In the genomic region with DNA sequence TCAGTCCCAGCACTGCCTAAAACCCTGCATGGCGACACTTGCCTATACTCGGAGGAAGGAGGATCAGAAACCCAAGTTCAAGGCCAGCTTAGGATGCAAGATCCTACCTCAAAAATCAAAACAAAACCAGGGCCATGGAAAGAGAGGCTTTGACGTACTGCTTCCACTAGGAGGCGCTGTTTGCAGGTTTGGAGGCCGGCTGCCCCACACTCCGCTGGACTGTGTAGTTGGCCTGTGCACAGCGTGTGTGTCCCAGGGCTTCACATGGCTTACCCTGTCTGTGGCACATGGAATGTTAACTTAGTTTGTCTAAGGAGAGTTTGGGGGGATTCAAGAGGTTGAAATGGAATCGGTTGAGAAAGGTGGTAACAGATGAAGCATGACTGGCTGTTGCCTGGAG, we compare ENCODE assay signal across 8 mouse cellular contexts. TPM values are rescaled to one million over a fixed set of nuclear protein-coding genes. Genes with fewer than 3 reads are reported as not detected.
DNase-seq lines count a peak whose midpoint lies in the region; ATAC-seq and TF ChIP-seq lines count a peak whose summit lies in the region.

No protein-coding gene starts in this region.

- intact Hi-C loops in left cerebral cortex, postnatal 4 days (cut with DNase I): no loop called here

- H3K27ac ChIP-seq in cerebellum, adult 2 months (ENCODE audit: insufficient read depth, low read length): no peak overlapping the region
- H3K27ac ChIP-seq in heart, postnatal 0 days (ENCODE audit: low read depth): no peak overlapping the region
- no peak overlapping the region for H3K27ac ChIP-seq in limb, embryonic 11.5 days (replicated peaks; ENCODE audit: low read depth, low read length)
- no peak overlapping the region for H3K27ac ChIP-seq in neural tube, embryonic 11.5 days (ENCODE audit: low read depth, low read length)

- peak; percentile 67 for ATAC-seq in heart, postnatal 0 days (ENCODE audit: insufficient read depth, low read depth)
- ATAC-seq in limb, embryonic 11.5 days (ENCODE audit: insufficient number of reproducible peaks, low FRiP score, low TSS enrichment, low read depth): 0 out of 2 replicates have a peak, but pooled peaks have one; percentile 54
- no peak for ATAC-seq in neural tube, embryonic 11.5 days (ENCODE audit: insufficient read depth, low FRiP score, low TSS enrichment)

- WGBS in cerebellum, adult 2 months: 15% methylated on average over 8 of the region's 8 CpGs
- WGBS in heart, postnatal 0 days: 16% methylated on average over 8 of the region's 8 CpGs
- 17% methylated on average over 8 of the region's 8 CpGs for WGBS in limb, embryonic 11.5 days
- 23% methylated on average over 8 of the region's 8 CpGs for WGBS in neural tube, embryonic 11.5 days

- H3K9me3 ChIP-seq in heart, postnatal 0 days (replicated peaks; ENCODE audit: control insufficient read depth, low read length): no peaks in the 10 kb centered on the region
- no peaks in the 10 kb centered on the region for H3K9me3 ChIP-seq in limb, embryonic 11.5 days (ENCODE audit: control insufficient read depth, low read length)
- no peaks in the 10 kb centered on the region for H3K9me3 ChIP-seq in neural tube, embryonic 11.5 days (ENCODE audit: control insufficient read depth, low read length)

- no peak overlapping the region for H3K4me2 ChIP-seq in heart, postnatal 0 days (ENCODE audit: low read depth, low read length)
- H3K4me2 ChIP-seq in limb, embryonic 11.5 days (ENCODE audit: low read depth, severe bottlenecking): no peak overlapping the region
- H3K4me2 ChIP-seq in neural tube, embryonic 11.5 days (ENCODE audit: low read depth): no peak overlapping the region

- no peak for TF ChIP-seq EP300 in heart, postnatal 0 days (IDR thresholded peaks at IDR 0.05; ENCODE audit: low read depth)

- H3K4me1 ChIP-seq in cerebellum, adult 2 months (ENCODE audit: control insufficient read depth, insufficient read depth, low read length): no peaks in the 10 kb centered on the region; the same call in 1 of the 2 replicates
- no peaks in the 10 kb centered on the region for H3K4me1 ChIP-seq in heart, postnatal 0 days (ENCODE audit: control insufficient read depth, insufficient read depth)
- H3K4me1 ChIP-seq in limb, embryonic 11.5 days (ENCODE audit: control insufficient read depth, insufficient read depth, low read length): no peaks in the 10 kb centered on the region
- no peaks in the 10 kb centered on the region for H3K4me1 ChIP-seq in neural tube, embryonic 11.5 days (ENCODE audit: control insufficient read depth, insufficient read depth, low read length)

- peak; percentile 78 for TF ChIP-seq CTCF in cerebellum, adult 2 months (IDR thresholded peaks at IDR 0.05; ENCODE audit: borderline replicate concordance, insufficient read depth, low read depth, low read length)
- peak; percentile 92 for TF ChIP-seq CTCF in heart, postnatal 0 days (IDR thresholded peaks at IDR 0.05; ENCODE audit: low read depth)

- TF ChIP-seq POLR2A in cerebellum, adult 2 months (IDR thresholded peaks at IDR 0.05; ENCODE audit: borderline replicate concordance, insufficient read depth, low read length): no peak

- peaks cover 45% of the 10 kb centered on the region for H3K36me3 ChIP-seq in heart, postnatal 0 days (replicated peaks; ENCODE audit: control insufficient read depth, insufficient read depth, low read length)
- H3K36me3 ChIP-seq in limb, embryonic 11.5 days (ENCODE audit: control insufficient read depth, insufficient read depth, low read length): no peaks in the 10 kb centered on the region
- no peaks in the 10 kb centered on the region for H3K36me3 ChIP-seq in neural tube, embryonic 11.5 days (ENCODE audit: control insufficient read depth, insufficient read depth, low read length)

- H3K9ac ChIP-seq in heart, postnatal 0 days (replicated peaks; ENCODE audit: low read depth, low read length): no peak overlapping the region
- H3K9ac ChIP-seq in limb, embryonic 11.5 days (ENCODE audit: low read length): no peak overlapping the region
- H3K9ac ChIP-seq in neural tube, embryonic 11.5 days (ENCODE audit: low read length): no peak overlapping the region

- no peak overlapping the region for H3K4me3 ChIP-seq in cerebellum, adult 2 months (replicated peaks; ENCODE audit: insufficient read depth, low read depth, low read length)
- no peak overlapping the region for H3K4me3 ChIP-seq in heart, postnatal 0 days (ENCODE audit: low read depth, low read length)
- H3K4me3 ChIP-seq in limb, embryonic 11.5 days (ENCODE audit: low read depth, low read length): no peak overlapping the region
- H3K4me3 ChIP-seq in neural tube, embryonic 11.5 days (ENCODE audit: low read depth, low read length): no peak overlapping the region

- H3K27me3 ChIP-seq in cerebellum, adult 2 months (ENCODE audit: control insufficient read depth, insufficient read depth, low read length): no peaks in the 10 kb centered on the region
- H3K27me3 ChIP-seq in heart, postnatal 0 days (ENCODE audit: control insufficient read depth, insufficient read depth, low read length): no peaks in the 10 kb centered on the region
- H3K27me3 ChIP-seq in limb, embryonic 11.5 days (ENCODE audit: control insufficient read depth, insufficient read depth, low read length): no peaks in the 10 kb centered on the region
- H3K27me3 ChIP-seq in neural tube, embryonic 11.5 days (ENCODE audit: control insufficient read depth, insufficient read depth, low read length): no peaks in the 10 kb centered on the region

- peak; percentile 69 for DNase-seq in left cerebral cortex, postnatal 4 days
- DNase-seq in left cerebral cortex, adult 11 months (ENCODE audit: low spot score): no peak
- DNase-seq in MN1 (ENCODE audit: low spot score): peak; percentile 48
- peak; percentile 33 to 58 for DNase-seq in cerebellum, adult 2 months
- peak; percentile 68 for DNase-seq in heart, postnatal 0 days (ENCODE audit: low spot score)
- peak; percentile 81 for DNase-seq in limb, embryonic 11.5 days (ENCODE audit: low spot score)
- peak; percentile 76 for DNase-seq in neural tube, embryonic 11.5 days (ENCODE audit: low spot score)
- peak; percentile 86 for DNase-seq in thymus, postnatal 4 days

RNA-seq across cellular contexts. Expression of a gene that starts 8.3 kb away (rescaled TPM):
- 10 to 100 TPM; 18.6 to 19.9 TPM for total RNA-seq in left cerebral cortex, postnatal 4 days (2021)
- polyA plus RNA-seq in cerebellum, adult 2 months (2012; rRNA removed): 22.2 and 24.0 TPM in 2 replicates
- 20.2 and 24.8 TPM in 2 replicates for total RNA-seq in heart, postnatal 0 days (2014; rRNA removed; ENCODE audit: low replicate concordance)
- polyA plus RNA-seq in heart, postnatal 0 days (2015; fragmentation: Nextera tagmentation; extraction: Ambion mirVana): 15.0 and 16.4 TPM in 2 replicates
- 25.8 and 28.1 TPM in 2 replicates for polyA plus RNA-seq in limb, embryonic 11.5 days (2014; fragmentation: Nextera tagmentation; extraction: Ambion mirVana)
- polyA plus RNA-seq in neural tube, embryonic 11.5 days (2014; fragmentation: Nextera tagmentation; extraction: Ambion mirVana): 21.4 and 23.2 TPM in 2 replicates

RNA-seq across cellular contexts. Expression of a gene that starts 22.2 kb away (rescaled TPM):
- total RNA-seq in left cerebral cortex, postnatal 4 days (2021): under 1 TPM; 0.16 to 0.32 TPM
- 0.21 and 0.23 TPM in 2 replicates for polyA plus RNA-seq in cerebellum, adult 2 months (2012; rRNA removed)
- total RNA-seq in heart, postnatal 0 days (2014; rRNA removed; ENCODE audit: low replicate concordance): 0.04 TPM in 1 of 2 replicates, not detected in the other
- polyA plus RNA-seq in heart, postnatal 0 days (2015; fragmentation: Nextera tagmentation; extraction: Ambion mirVana): 0.12 and 0.21 TPM in 2 replicates
- 0.41 TPM in 1 of 2 replicates, not detected in the other for polyA plus RNA-seq in limb, embryonic 11.5 days (2014; fragmentation: Nextera tagmentation; extraction: Ambion mirVana)
- not detected in 2 replicates for polyA plus RNA-seq in neural tube, embryonic 11.5 days (2014; fragmentation: Nextera tagmentation; extraction: Ambion mirVana)

RNA-seq across cellular contexts. Expression of a gene that starts 26.1 kb away (rescaled TPM):
- under 1 TPM in 1 of 2 experiments, not detected in 1; 0.12 TPM for total RNA-seq in left cerebral cortex, postnatal 4 days (2021)
- 0.38 and 0.46 TPM in 2 replicates for polyA plus RNA-seq in cerebellum, adult 2 months (2012; rRNA removed)
- total RNA-seq in heart, postnatal 0 days (2014; rRNA removed; ENCODE audit: low replicate concordance): 0.92 and 3.8 TPM in 2 replicates
- polyA plus RNA-seq in heart, postnatal 0 days (2015; fragmentation: Nextera tagmentation; extraction: Ambion mirVana): 0.40 and 0.92 TPM in 2 replicates
- 16.0 and 18.8 TPM in 2 replicates for polyA plus RNA-seq in limb, embryonic 11.5 days (2014; fragmentation: Nextera tagmentation; extraction: Ambion mirVana)
- 19.0 and 20.1 TPM in 2 replicates for polyA plus RNA-seq in neural tube, embryonic 11.5 days (2014; fragmentation: Nextera tagmentation; extraction: Ambion mirVana)

RNA-seq across cellular contexts. Expression of a gene that starts 38.4 kb away (rescaled TPM):
- total RNA-seq in left cerebral cortex, postnatal 4 days (2021): 10 to 100 TPM; 72.5 to 77.7 TPM
- polyA plus RNA-seq in cerebellum, adult 2 months (2012; rRNA removed): 69.0 and 69.5 TPM in 2 replicates
- 22.6 and 30.3 TPM in 2 replicates for total RNA-seq in heart, postnatal 0 days (2014; rRNA removed; ENCODE audit: low replicate concordance)
- polyA plus RNA-seq in heart, postnatal 0 days (2015; fragmentation: Nextera tagmentation; extraction: Ambion mirVana): 34.4 and 34.5 TPM in 2 replicates
- polyA plus RNA-seq in limb, embryonic 11.5 days (2014; fragmentation: Nextera tagmentation; extraction: Ambion mirVana): 50.7 and 51.3 TPM in 2 replicates
- polyA plus RNA-seq in neural tube, embryonic 11.5 days (2014; fragmentation: Nextera tagmentation; extraction: Ambion mirVana): 51.5 and 55.5 TPM in 2 replicates

RNA-seq across cellular contexts. Expression of a gene that starts 40.3 kb away (rescaled TPM):
- total RNA-seq in left cerebral cortex, postnatal 4 days (2021): 10 to 100 TPM in 1 of 2 experiments, 1 to 10 TPM in 1; 8.4 to 10.4 TPM
- polyA plus RNA-seq in cerebellum, adult 2 months (2012; rRNA removed): 6.3 and 6.4 TPM in 2 replicates
- total RNA-seq in heart, postnatal 0 days (2014; rRNA removed; ENCODE audit: low replicate concordance): 3.5 and 6.5 TPM in 2 replicates
- polyA plus RNA-seq in heart, postnatal 0 days (2015; fragmentation: Nextera tagmentation; extraction: Ambion mirVana): 1.2 TPM in 2 replicates
- polyA plus RNA-seq in limb, embryonic 11.5 days (2014; fragmentation: Nextera tagmentation; extraction: Ambion mirVana): 2.8 and 3.6 TPM in 2 replicates
- 4.4 and 5.5 TPM in 2 replicates for polyA plus RNA-seq in neural tube, embryonic 11.5 days (2014; fragmentation: Nextera tagmentation; extraction: Ambion mirVana)
